Mouse (Mus musculus): Measurements from ENCODE around the gene Cdiptos. TPM values are rescaled to one million over a fixed set of nuclear protein-coding genes. Genes with fewer than 3 reads are reported as not detected.

The Cdiptos gene
- polyA plus RNA-seq, 1 experiment from 2014 or later: 1.2 TPM

DNA sequence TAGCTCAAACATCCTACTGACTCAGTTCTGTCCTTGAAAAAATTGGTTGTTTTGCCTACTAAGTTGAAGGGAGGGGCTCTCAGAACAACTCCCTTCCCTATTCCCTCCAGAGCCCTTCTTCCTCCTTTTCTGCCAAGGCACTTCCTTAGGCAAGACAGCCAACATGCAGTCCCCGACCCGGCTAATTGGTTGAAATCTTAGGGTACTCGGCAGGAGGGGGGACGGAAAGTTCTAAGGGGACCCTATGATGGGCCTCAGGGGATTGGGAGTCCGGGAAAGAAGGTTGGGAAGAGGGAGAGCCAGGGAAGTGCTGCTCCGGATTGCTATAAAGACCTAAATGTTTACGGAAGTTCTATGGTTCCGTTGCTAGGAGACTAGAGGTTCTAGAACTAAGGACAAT, 405 bp downstream of the Cdiptos start:
- H3K27me3 ChIP-seq (ENCODE audit: control insufficient read depth, insufficient read depth, low read length): no peaks in the 10 kb centered on the region
- WGBS (ENCODE audit: insufficient replicate concordance): 12% methylated on average over 8 of the region's 8 CpGs
- H3K36me3 ChIP-seq (ENCODE audit: control insufficient read depth, insufficient read depth, low read length): peaks cover 17% of the 10 kb centered on the region; the same call in 1 of the 2 replicates
- peaks cover 5% of the 10 kb centered on the region for H3K4me1 ChIP-seq (ENCODE audit: control insufficient read depth, insufficient read depth, low read length)
- H3K27ac ChIP-seq (ENCODE audit: low read depth, low read length): no peak overlapping the region
- H3K4me3 ChIP-seq (ENCODE audit: low read depth, low read length): peak overlapping the region; percentile 91
- peak overlapping the region; percentile 92 for H3K4me2 ChIP-seq
- peak overlapping the region; percentile 47; the same call in 1 of the 2 replicates for H3K9ac ChIP-seq (ENCODE audit: low read depth, low read length)
- no peak for ATAC-seq (replicated peaks; ENCODE audit: insufficient number of reproducible peaks, low FRiP score, low TSS enrichment)
- no peaks in the 10 kb centered on the region for H3K9me3 ChIP-seq (replicated peaks; ENCODE audit: control insufficient read depth, low read length)

DNA sequence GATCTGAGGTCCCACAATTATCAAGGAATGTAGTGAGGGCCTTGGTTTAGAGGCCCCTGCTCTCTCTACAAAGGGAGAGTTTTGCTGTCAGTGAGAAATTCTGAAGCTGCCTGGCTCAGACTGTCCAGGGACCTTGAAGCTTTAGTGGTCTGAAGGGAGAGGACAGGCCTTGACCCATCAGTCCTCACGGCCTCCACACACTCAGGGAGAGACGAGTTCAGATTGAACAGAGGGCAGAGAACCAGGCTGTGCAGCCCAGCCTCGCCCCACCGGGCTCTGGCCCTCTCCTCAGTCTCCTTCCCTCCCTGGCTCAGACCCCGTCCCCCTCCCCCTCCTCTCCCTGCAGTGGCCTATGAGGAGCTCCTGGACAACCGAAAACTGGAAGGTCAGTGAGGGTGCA, 8.5 kb downstream of the Cdiptos start:
- 55% methylated on average over 6 of the region's 6 CpGs for WGBS (ENCODE audit: insufficient replicate concordance)
- H3K36me3 ChIP-seq (ENCODE audit: control insufficient read depth, insufficient read depth, low read length): no peaks in the 10 kb centered on the region
- no peaks in the 10 kb centered on the region for H3K9me3 ChIP-seq (replicated peaks; ENCODE audit: control insufficient read depth, low read length)
- no peak overlapping the region for H3K4me3 ChIP-seq (ENCODE audit: low read depth, low read length)
- H3K27ac ChIP-seq (ENCODE audit: low read depth, low read length): no peak overlapping the region
- H3K27me3 ChIP-seq (ENCODE audit: control insufficient read depth, insufficient read depth, low read length): peaks cover 21% of the 10 kb centered on the region
- no peaks in the 10 kb centered on the region for H3K4me1 ChIP-seq (ENCODE audit: control insufficient read depth, insufficient read depth, low read length)
- ATAC-seq (replicated peaks; ENCODE audit: insufficient number of reproducible peaks, low FRiP score, low TSS enrichment): no peak
- H3K4me2 ChIP-seq: no peak overlapping the region
- no peak overlapping the region for H3K9ac ChIP-seq (ENCODE audit: low read depth, low read length)

DNA sequence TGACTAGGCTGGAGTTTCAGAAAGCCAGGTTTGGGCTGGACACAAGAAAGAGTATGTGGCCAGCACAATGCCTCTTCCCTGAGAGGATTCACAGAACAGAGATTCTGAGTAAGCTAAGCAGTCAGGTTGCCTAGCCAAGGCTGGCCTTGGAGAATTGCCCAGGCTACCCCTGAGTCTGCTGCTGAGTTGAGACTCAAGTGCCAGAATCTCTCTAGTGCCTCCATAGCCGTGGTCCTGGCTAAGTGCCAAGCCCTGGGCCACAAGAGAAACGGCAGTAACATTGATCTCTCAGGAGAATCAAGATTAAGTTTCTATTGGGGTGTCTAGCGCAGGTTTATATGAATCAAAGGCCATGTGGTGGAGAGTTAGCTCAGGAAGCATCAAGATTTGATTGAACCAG, 10.3 kb downstream of the Cdiptos start:
- Histone ChIP-seq H3K27me3 (ENCODE audit: control insufficient read depth, insufficient read depth, low read length) (peaks cover 24% of the 10 kb centered on the region), H3K9me3 (replicated peaks; ENCODE audit: control insufficient read depth, low read length) (no peaks in the 10 kb centered on the region), H3K9ac (ENCODE audit: low read depth, low read length) (no peak overlapping the region), H3K4me3 (ENCODE audit: low read depth, low read length) (no peak overlapping the region), H3K27ac (ENCODE audit: low read depth, low read length) (no peak overlapping the region), H3K4me2 (no peak overlapping the region), H3K4me1 (ENCODE audit: control insufficient read depth, insufficient read depth, low read length) (no peaks in the 10 kb centered on the region), H3K36me3 (ENCODE audit: control insufficient read depth, insufficient read depth, low read length) (no peaks in the 10 kb centered on the region)
- ATAC-seq (replicated peaks; ENCODE audit: insufficient number of reproducible peaks, low FRiP score, low TSS enrichment): no peak
- 58% methylated on average over 3 of the region's 3 CpGs for WGBS (ENCODE audit: insufficient replicate concordance)

DNA sequence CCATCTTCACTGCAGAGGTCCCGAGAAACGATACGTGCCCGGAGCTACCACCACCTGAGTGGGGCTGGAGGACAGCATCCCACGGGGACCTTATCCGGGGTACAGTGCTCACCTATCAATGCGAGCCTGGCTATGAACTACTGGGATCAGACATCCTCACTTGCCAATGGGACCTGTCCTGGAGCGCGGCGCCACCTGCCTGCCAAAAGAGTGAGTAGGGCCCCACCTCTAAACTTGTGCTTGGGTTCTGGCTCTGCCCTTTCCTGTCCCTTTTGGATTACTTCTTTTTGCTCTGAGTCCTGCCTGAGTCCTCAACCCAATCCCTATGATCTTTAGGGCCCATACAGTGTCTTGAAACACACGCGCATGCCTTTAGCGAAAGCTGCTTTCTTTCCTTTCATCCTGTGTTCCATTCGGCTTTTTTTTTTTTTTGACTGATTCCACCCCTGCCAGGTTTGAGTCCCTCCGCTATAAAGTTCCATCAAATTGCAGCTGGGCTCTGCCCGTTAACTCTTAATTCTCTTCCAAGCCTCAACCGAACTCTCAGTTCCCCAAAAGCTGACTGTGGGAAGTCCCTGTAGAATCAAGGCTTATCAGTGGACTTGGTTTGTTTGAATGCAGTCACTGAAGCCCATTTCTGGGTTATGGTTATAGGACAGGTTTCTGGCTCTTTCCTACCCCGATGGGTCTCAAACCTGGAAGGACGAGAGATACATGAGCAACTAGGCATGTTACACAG, 12.2 kb downstream of the Cdiptos start:
- WGBS (ENCODE audit: insufficient replicate concordance): 27% methylated on average over 19 of the region's 19 CpGs
- Histone ChIP-seq H3K4me1 (ENCODE audit: control insufficient read depth, insufficient read depth, low read length) (no peaks in the 10 kb centered on the region), H3K4me2 (peak overlapping the region; percentile 21), H3K36me3 (ENCODE audit: control insufficient read depth, insufficient read depth, low read length) (no peaks in the 10 kb centered on the region), H3K27ac (ENCODE audit: low read depth, low read length) (no peak overlapping the region), H3K9ac (ENCODE audit: low read depth, low read length) (no peak overlapping the region), H3K4me3 (ENCODE audit: low read depth, low read length) (no peak overlapping the region), H3K9me3 (replicated peaks; ENCODE audit: control insufficient read depth, low read length) (no peaks in the 10 kb centered on the region), H3K27me3 (ENCODE audit: control insufficient read depth, insufficient read depth, low read length) (peaks cover 24% of the 10 kb centered on the region)
- ATAC-seq (replicated peaks; ENCODE audit: insufficient number of reproducible peaks, low FRiP score, low TSS enrichment): no peak

DNA sequence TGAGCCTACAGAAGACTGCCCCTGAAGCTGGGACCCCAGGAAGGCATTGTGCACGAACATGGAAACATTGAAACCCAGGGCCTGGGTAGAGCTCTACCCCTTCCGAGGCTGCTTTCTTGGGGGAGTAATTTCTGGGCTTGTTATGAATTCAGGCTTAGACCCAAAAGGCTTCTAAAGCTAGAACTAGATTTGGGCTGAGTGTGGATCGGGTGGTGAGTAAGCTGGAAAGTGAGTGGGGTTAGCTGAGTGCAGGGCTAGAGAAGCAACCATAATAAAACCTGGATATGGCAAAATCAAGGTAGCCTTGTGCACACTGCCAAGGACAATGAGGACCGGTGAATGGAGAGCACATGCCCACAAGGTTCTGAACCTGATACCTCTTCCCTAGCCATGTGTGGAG, 13.9 kb downstream of the Cdiptos start:
- Histone ChIP-seq H3K4me1 (ENCODE audit: control insufficient read depth, insufficient read depth, low read length) (no peaks in the 10 kb centered on the region), H3K36me3 (ENCODE audit: control insufficient read depth, insufficient read depth, low read length) (no peaks in the 10 kb centered on the region), H3K27ac (ENCODE audit: low read depth, low read length) (no peak overlapping the region), H3K9ac (ENCODE audit: low read depth, low read length) (no peak overlapping the region), H3K9me3 (replicated peaks; ENCODE audit: control insufficient read depth, low read length) (no peaks in the 10 kb centered on the region), H3K4me3 (ENCODE audit: low read depth, low read length) (no peak overlapping the region), H3K27me3 (ENCODE audit: control insufficient read depth, insufficient read depth, low read length) (peaks cover 24% of the 10 kb centered on the region), H3K4me2 (no peak overlapping the region)
- WGBS (ENCODE audit: insufficient replicate concordance): 69% methylated on average over 4 of the region's 4 CpGs
- ATAC-seq (replicated peaks; ENCODE audit: insufficient number of reproducible peaks, low FRiP score, low TSS enrichment): no peak

DNA sequence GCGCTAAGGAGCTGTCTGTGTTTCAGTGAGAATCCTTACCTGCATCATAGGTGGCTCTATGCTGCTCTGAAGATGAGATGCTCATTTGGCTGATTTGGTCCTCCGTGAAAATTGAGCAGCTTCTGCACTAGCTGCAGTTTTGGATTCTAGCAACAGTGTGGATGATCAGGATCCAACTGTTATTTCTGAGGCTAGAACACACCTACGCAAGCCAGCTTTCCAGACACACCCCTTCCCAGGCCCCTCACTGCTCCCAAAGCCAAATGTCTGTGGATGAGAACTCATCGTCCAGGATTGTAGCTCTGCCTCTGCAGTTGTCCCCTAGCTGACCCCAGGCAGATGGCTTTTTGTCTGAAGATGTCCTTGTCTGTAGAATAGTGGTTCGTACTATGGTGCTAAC, 14.8 kb downstream of the Cdiptos start:
- no peak for ATAC-seq (replicated peaks; ENCODE audit: insufficient number of reproducible peaks, low FRiP score, low TSS enrichment)
- Histone ChIP-seq H3K9me3 (replicated peaks; ENCODE audit: control insufficient read depth, low read length) (no peaks in the 10 kb centered on the region), H3K4me3 (ENCODE audit: low read depth, low read length) (no peak overlapping the region), H3K9ac (ENCODE audit: low read depth, low read length) (no peak overlapping the region), H3K27me3 (ENCODE audit: control insufficient read depth, insufficient read depth, low read length) (peaks cover 24% of the 10 kb centered on the region), H3K27ac (ENCODE audit: low read depth, low read length) (no peak overlapping the region), H3K4me2 (no peak overlapping the region), H3K36me3 (ENCODE audit: control insufficient read depth, insufficient read depth, low read length) (no peaks in the 10 kb centered on the region), H3K4me1 (ENCODE audit: control insufficient read depth, insufficient read depth, low read length) (no peaks in the 10 kb centered on the region)
- WGBS (ENCODE audit: insufficient replicate concordance): 79% methylated on average over 5 of the region's 5 CpGs

GRCm38 (mm10) chr7:126959780-126960179, 16.1 kb downstream of the Cdiptos start:
- ATAC-seq (replicated peaks; ENCODE audit: insufficient number of reproducible peaks, low FRiP score, low TSS enrichment): no peak
- Histone ChIP-seq H3K27me3 (ENCODE audit: control insufficient read depth, insufficient read depth, low read length) (peaks cover 24% of the 10 kb centered on the region), H3K9ac (ENCODE audit: low read depth, low read length) (no peak overlapping the region), H3K36me3 (ENCODE audit: control insufficient read depth, insufficient read depth, low read length) (no peaks in the 10 kb centered on the region), H3K27ac (ENCODE audit: low read depth, low read length) (no peak overlapping the region), H3K9me3 (replicated peaks; ENCODE audit: control insufficient read depth, low read length) (no peaks in the 10 kb centered on the region), H3K4me3 (ENCODE audit: low read depth, low read length) (no peak overlapping the region), H3K4me1 (ENCODE audit: control insufficient read depth, insufficient read depth, low read length) (no peaks in the 10 kb centered on the region), H3K4me2 (no peak overlapping the region)
- WGBS (ENCODE audit: insufficient replicate concordance): 67% methylated on average over 9 of the region's 9 CpGs

GRCm38 (mm10) chr7:126955125-126955524, 20.8 kb downstream of the Cdiptos start:
- H3K27ac ChIP-seq (ENCODE audit: low read depth, low read length): no peak overlapping the region
- H3K36me3 ChIP-seq (ENCODE audit: control insufficient read depth, insufficient read depth, low read length): no peaks in the 10 kb centered on the region
- ATAC-seq (replicated peaks; ENCODE audit: insufficient number of reproducible peaks, low FRiP score, low TSS enrichment): no peak
- no peak overlapping the region for H3K9ac ChIP-seq (ENCODE audit: low read depth, low read length)
- H3K27me3 ChIP-seq (ENCODE audit: control insufficient read depth, insufficient read depth, low read length): peaks cover 34% of the 10 kb centered on the region
- WGBS (ENCODE audit: insufficient replicate concordance): 59% methylated on average over 3 of the region's 3 CpGs
- no peak overlapping the region for H3K4me2 ChIP-seq
- peaks cover 6% of the 10 kb centered on the region; the same call in 1 of the 2 replicates for H3K4me1 ChIP-seq (ENCODE audit: control insufficient read depth, insufficient read depth, low read length)
- no peak overlapping the region for H3K4me3 ChIP-seq (ENCODE audit: low read depth, low read length)
- no peaks in the 10 kb centered on the region for H3K9me3 ChIP-seq (replicated peaks; ENCODE audit: control insufficient read depth, low read length)

DNA sequence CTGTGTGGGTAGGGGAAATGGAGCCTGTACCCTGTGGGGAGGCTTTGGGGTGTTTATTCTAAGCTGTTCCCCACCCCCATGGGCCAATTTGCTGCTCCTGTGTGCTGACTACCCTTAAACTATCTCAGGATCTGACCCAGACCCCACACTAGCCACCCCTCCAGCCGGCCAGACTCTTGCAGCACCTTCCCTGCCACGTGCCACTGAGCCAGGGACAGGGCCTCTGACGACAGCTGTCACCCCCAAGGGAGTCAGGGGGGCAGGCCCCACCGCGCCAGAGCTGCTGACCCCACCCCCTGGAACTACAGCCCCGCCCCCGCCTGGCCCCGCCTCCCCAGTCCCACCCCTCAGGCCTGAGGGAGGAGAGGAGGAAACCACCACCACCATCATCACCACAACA, 23.3 kb downstream of the Cdiptos start:
- 0% methylated on average over 8 of the region's 8 CpGs for WGBS (ENCODE audit: insufficient replicate concordance)
- Histone ChIP-seq H3K4me2 (no peak overlapping the region), H3K27me3 (ENCODE audit: control insufficient read depth, insufficient read depth, low read length) (peaks cover 49% of the 10 kb centered on the region), H3K4me3 (ENCODE audit: low read depth, low read length) (no peak overlapping the region), H3K4me1 (ENCODE audit: control insufficient read depth, insufficient read depth, low read length) (peaks cover 13% of the 10 kb centered on the region), H3K9me3 (replicated peaks; ENCODE audit: control insufficient read depth, low read length) (no peaks in the 10 kb centered on the region), H3K9ac (ENCODE audit: low read depth, low read length) (no peak overlapping the region), H3K36me3 (ENCODE audit: control insufficient read depth, insufficient read depth, low read length) (no peaks in the 10 kb centered on the region), H3K27ac (ENCODE audit: low read depth, low read length) (no peak overlapping the region)
- ATAC-seq (replicated peaks; ENCODE audit: insufficient number of reproducible peaks, low FRiP score, low TSS enrichment): no peak

Data from heart, embryonic 11.5 days (tissue).